Mouse (Mus musculus): ENCODE data around the gene Tsc22d4.
"Not testable (repeated sequence)": the region's sequence is repeated elsewhere in the genome, so short reads cannot be mapped to it uniquely, and the experiment has no call there.

Tsc22d4 gene

GRCm38 (mm10) chr5:137745214-137746171, at the start of gene Tsc22d4:
Tsc22d4 (plus strand) TSS chr5:137745730.
- DNase-seq (ENCODE audit: low read depth, low spot score), result peak; percentile 80

DNA sequence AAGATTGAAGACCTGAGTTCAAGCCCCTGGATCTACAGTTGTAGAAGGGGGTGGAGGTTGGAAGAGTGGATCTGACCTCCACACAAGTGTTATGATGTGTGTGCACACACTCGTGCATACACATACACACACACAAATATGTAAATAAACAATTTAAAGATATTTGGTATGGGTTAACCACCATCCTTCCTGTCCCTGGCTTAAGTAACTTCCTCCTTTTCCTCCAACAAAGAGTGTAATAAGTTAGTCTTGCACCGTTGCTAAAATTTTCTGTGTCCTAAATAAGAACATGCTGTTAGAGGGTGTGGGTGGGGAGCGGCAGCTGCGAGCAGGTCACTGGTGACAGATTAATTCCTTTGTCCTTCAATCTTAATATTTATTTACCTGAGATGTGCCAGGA, 49.6 kb upstream of the Tsc22d4 start:
- no peak for DNase-seq (ENCODE audit: low read depth, low spot score)

- DNase-seq (ENCODE audit: low read depth, low spot score), result no peak
These were observed 46.5 kb upstream of the Tsc22d4 start for GRCm38 (mm10) chr5:137699080-137699479.

DNA sequence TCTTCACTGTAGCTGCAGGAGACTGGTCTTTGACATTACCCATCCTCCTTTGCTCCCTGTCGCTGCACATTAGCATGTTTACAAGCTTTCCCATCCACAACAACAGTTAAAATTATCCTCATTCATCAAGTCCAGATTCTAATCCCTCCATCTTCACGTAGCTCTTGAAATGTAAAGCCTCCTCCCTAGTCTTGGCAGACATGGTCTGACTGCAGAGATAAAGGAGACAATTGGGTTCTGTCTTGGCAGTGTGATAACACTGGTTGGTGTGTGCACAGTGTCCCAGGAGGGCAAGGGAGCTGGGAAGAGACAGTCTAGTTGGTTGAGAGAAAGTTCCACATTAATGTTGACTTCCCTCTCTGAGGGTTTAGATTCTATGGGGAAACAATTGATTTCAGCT, 45.7 kb upstream of the Tsc22d4 start:
- DNase-seq (ENCODE audit: low read depth, low spot score), result no peak

- DNase-seq (ENCODE audit: low read depth, low spot score), result no peak
These were observed 40.3 kb upstream of the Tsc22d4 start for GRCm38 (mm10) chr5:137705242-137705641.

GRCm38 (mm10) chr5:137706913-137707633, 38.5 kb upstream of the Tsc22d4 start:
- no peak for DNase-seq (ENCODE audit: low read depth, low spot score)

DNA sequence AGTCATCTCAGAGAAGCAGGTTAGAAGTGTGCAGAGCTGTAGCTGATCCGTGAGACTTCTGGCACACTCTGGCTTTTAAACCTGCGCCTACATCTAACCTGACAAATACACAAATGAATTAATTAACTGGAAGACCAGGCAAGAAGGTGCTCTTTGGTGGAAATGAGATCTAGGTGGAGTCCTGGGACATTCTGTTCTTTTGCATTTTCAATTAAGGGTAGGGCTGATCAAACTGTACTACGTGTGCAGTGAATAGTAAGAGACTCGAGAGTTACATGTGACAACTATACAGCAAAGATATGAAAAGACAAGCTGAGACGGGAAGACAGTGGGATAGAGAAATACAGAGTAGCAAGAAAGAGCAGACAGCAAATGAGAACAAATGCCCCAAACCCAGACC, 32.1 kb upstream of the Tsc22d4 start:
- no peak for DNase-seq (ENCODE audit: low read depth, low spot score)

GRCm38 (mm10) chr5:137715685-137716084, 29.8 kb upstream of the Tsc22d4 start:
- no peak for DNase-seq (ENCODE audit: low read depth, low spot score)

- DNase-seq (ENCODE audit: low read depth, low spot score), result no peak
These were observed 27.3 kb upstream of the Tsc22d4 start for GRCm38 (mm10) chr5:137718020-137718790.

DNA sequence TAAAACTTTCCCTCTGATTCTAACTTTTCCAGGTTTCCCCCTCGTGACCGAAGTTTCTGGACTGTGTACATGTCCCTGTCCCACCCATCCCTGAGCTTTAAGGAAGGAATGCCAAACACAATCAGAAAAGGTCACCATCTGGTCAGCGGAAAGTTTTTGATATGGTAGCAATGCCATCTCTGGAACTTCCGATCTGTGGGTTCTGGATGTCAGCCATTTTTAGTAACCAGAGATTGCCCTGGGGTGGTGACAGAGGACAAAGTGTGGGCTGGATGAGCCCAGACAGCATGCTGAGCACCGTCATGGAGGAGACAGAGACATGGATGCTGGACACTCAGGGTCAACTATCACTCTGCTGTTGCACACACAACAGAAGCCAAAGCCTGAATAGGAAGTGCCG, 26.4 kb upstream of the Tsc22d4 start:
- DNase-seq (ENCODE audit: low read depth, low spot score), result no peak

DNA sequence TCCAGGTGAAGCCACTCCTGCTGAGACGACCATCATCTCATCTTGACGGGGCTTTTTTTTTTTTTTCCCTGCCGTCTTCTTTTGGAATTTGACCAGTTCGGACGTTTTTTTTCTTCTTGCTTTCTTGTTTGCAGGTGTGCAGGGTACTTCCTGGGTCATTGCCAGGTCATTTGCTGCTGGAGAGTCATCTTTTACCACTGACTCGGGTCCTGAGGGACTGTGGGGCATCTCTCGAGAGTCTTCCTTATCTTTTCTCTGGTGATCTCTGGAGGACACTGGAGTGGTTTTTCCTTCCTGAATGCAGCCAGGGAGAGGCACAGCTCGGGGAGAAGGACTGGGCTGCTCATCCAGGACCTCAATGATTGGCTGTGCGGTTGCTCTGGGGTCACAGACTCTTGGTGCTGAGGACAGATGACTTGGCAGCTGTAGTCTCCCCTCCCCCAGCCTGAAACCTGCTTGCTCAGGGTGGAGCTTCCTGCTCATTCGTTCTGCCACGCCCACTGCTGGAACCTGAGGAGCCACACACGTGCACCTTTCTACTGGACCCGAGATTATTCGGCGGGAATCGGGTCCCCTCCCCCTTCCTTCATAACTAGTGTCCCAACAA, 24.9 kb upstream of the Tsc22d4 start:
- DNase-seq (ENCODE audit: low read depth, low spot score), result not testable (repeated sequence)

DNA sequence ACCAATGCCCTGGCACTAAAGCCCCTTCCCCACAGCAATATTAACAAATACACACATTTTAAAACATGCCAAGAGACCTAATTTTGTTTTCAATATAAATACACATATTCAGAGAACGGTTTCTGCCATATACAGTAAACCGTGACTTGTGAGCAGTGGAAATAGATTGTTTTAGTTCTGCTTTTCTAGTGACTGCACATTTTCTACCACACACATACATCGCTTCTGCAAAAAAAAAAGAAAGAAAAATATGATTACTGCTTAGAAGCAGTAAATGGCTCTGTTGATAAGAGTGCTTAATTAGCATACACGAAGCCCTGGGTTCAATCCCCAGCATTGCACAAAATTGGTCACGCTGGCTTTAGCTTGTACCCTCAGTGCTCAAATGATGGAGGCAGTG, 21.7 kb upstream of the Tsc22d4 start:
- DNase-seq (ENCODE audit: low read depth, low spot score), result no peak

- DNase-seq (ENCODE audit: low read depth, low spot score), result no peak
These were observed 18.8 kb upstream of the Tsc22d4 start for GRCm38 (mm10) chr5:137726767-137727166.

- DNase-seq (ENCODE audit: low read depth, low spot score), result no peak
These were observed 11.8 kb upstream of the Tsc22d4 start for GRCm38 (mm10) chr5:137733638-137734288.

GRCm38 (mm10) chr5:137734289-137735061, 11.1 kb upstream of the Tsc22d4 start:
- DNase-seq (ENCODE audit: low read depth, low spot score), result peak; percentile 98

DNA sequence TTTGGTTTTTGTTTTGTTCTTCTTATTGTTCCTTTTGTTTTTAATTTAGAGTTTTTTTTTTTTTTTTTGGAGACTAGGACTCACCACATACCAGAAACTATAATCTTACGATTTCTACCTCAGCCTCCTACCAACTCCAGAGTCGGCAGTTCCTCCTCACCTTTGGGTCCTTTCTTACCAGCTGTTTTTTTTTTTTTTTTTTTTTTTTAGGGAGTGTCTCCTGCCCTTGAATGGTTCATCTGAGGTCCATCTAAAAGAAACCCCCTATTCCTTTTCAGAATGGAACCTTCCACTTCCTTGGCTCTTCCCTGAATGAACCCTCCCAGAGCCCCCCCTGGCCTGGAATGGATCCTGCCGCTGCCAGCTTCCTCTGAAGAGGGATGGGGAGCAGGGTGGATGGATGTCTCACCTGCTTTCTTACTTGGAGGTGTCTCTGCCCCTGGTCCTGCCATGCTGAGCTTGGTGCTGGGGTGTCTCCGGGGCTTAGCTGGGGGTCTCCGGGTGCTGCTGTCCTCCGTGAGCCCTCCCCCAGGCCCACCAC, 8.1 kb upstream of the Tsc22d4 start:
- no peak for DNase-seq (ENCODE audit: low read depth, low spot score)

- no peak for DNase-seq (ENCODE audit: low read depth, low spot score)
These were observed 7.0 kb upstream of the Tsc22d4 start for GRCm38 (mm10) chr5:137738516-137738915.

DNA sequence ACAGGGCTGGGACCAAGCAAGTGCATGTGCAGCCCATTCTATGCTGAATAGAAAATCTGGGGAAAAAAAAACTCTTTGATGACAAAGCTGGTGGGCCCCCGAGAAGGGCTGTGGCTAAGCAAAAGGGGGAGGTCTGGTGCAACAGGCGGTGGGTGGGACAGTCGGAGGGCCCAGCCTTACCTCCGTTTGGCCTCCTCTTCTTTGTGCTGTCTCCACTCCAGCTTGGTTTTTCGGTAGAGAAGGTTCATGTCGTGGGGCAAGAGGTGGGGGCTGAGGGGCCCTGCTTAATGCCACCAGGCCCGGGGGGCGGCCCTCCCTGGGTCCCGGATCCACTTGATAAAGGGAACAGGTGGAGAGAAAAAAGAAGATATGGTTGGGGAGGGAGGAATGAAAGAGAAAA, 6.1 kb upstream of the Tsc22d4 start:
- DNase-seq (ENCODE audit: low read depth, low spot score), result no peak

DNA sequence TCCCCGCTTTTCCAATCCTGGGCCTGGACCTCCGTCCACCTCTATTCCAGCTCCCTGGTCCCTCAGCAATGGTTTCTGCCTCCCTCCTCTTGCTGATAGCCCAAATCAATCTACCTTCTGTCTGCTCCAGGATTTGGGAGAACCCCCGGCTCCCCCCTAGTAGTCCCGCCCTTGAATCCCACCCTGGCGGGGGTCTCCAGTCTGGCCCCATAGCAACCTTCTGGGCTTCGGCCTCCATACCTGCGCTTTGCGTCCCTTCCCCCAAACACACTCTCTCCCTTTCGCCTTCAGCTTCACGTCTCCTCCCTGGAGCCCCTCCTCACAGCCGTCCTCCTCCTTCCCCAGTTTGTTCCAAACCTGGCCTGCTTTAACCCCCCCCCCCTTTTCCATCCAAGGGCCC, 5.0 kb upstream of the Tsc22d4 start:
- DNase-seq (ENCODE audit: low read depth, low spot score), result no peak
